Mouse (Mus musculus) CH12.LX (cell line): ENCODE results near the gene Wdr91. TPM values are rescaled to one million over a fixed set of nuclear protein-coding genes. Genes with fewer than 3 reads are reported as not detected.

ENCODE experiments used
- DNase-seq: peaks from one replicate; pipeline ENCODE4 v3.0.0-alpha.2; 2013; ENCODE audit errors: extremely low read depth
- H3K27ac ChIP-seq: 2 replicates; pipeline ENCODE4 v1.5.1; 2012; ENCODE audit warnings: low read depth, mild to moderate bottlenecking, control low read depth, moderate library complexity; ENCODE audit not compliant: insufficient read depth
- H3K27me3 ChIP-seq: replicated peaks from 2 replicates; pipeline ENCODE3; 2012; ENCODE audit warnings: inconsistent platforms
- H3K36me3 ChIP-seq, 2 experiments: replicated peaks in 1 of 2; 2 replicates each; pipeline versions ENCODE3 to v1.6.1; 2012; ENCODE audit warnings: inconsistent platforms in 1 of 2, low read length in 1 of 2, mild to moderate bottlenecking in 1 of 2, mixed read lengths in 1 of 2, moderate library complexity in 1 of 2; ENCODE audit not compliant: control insufficient read depth in 1 of 2, insufficient read depth in 1 of 2
- H3K4me1 ChIP-seq, 2 experiments: 2 replicates each; pipeline ENCODE4 v1.6.1; 2012; ENCODE audit warnings: inconsistent platforms in 1 of 2, moderate library complexity in 1 of 2; ENCODE audit not compliant: insufficient read depth in 2 of 2, control insufficient read depth in 1 of 2
- H3K4me2 ChIP-seq: 2 replicates; pipeline ENCODE4 v1.6.1; 2012; ENCODE audit warnings: low read depth, mild to moderate bottlenecking, control low read depth; ENCODE audit not compliant: poor library complexity, insufficient read depth, severe bottlenecking
- H3K4me3 ChIP-seq, 3 experiments: fragments of 150-350 bp in 1 of 3; sonication (generic) in 1 of 3; replicated peaks in 1 of 3; 2 replicates each; pipeline versions ENCODE3 to v1.5.1; 2011 to 2012; ENCODE audit warnings: low read depth in 2 of 3, low read length in 2 of 3, mild to moderate bottlenecking in 2 of 3, moderate library complexity in 2 of 3, control low read depth in 1 of 3, improper control_type of control experiment in 1 of 3, inconsistent platforms in 1 of 3, mixed read lengths in 1 of 3; ENCODE audit not compliant: poor library complexity in 1 of 3
- H3K79me2 ChIP-seq: replicated peaks from 2 replicates; pipeline ENCODE4 v1.6.1; 2012; ENCODE audit warnings: mild to moderate bottlenecking, moderate library complexity; ENCODE audit not compliant: control insufficient read depth, poor library complexity, insufficient read depth, severe bottlenecking; ENCODE audit errors: extremely low read depth
- H3K9ac ChIP-seq: 2 replicates; pipeline ENCODE4 v1.6.1; 2012; ENCODE audit warnings: low read depth, mild to moderate bottlenecking, control low read depth, moderate library complexity; ENCODE audit not compliant: insufficient read depth
- H3K9me3 ChIP-seq: replicated peaks from 2 replicates; pipeline ENCODE3; 2012; ENCODE audit warnings: low read length, inconsistent platforms, mixed read lengths
- BHLHE40 ChIP-seq: IDR thresholded peaks from 2 replicates; pipeline ENCODE4 v1.6.1; 2011; ENCODE audit warnings: mild to moderate bottlenecking, low read depth, low read length, improper control_type of control experiment
- CHD1 ChIP-seq: IDR thresholded peaks from 2 replicates; pipeline ENCODE4 v1.6.1; 2012; ENCODE audit warnings: low read depth, low read length, improper control_type of control experiment, inconsistent platforms
- CHD2 ChIP-seq: IDR thresholded peaks from 2 replicates; pipeline ENCODE4 v1.6.1; 2011; ENCODE audit warnings: low read length, improper control_type of control experiment
- E2F4 ChIP-seq: IDR thresholded peaks from 2 replicates; pipeline ENCODE4 v1.6.1; 2011; ENCODE audit warnings: low read depth, low read length, improper control_type of control experiment; ENCODE audit not compliant: insufficient replicate concordance
- ELF1 ChIP-seq: IDR thresholded peaks from 2 replicates; pipeline ENCODE4 v1.6.1; 2014; ENCODE audit warnings: low read depth, mild to moderate bottlenecking, inconsistent platforms, low read length, improper control_type of control experiment
- ETS1 ChIP-seq: conservative IDR thresholded peaks from 2 replicates; pipeline ENCODE4 v1.6.1; 2012; ENCODE audit warnings: low read depth, mild to moderate bottlenecking, inconsistent platforms, low read length, improper control_type of control experiment, moderate library complexity
- GABPA ChIP-seq: IDR thresholded peaks from 2 replicates; pipeline ENCODE4 v1.6.1; 2012; ENCODE audit warnings: low read depth, low read length, improper control_type of control experiment, inconsistent platforms; ENCODE audit not compliant: insufficient replicate concordance
- IRF4 ChIP-seq: IDR thresholded peaks from 2 replicates; pipeline ENCODE4 v1.6.1; 2014; ENCODE audit warnings: low read depth, mild to moderate bottlenecking, inconsistent platforms, low read length, improper control_type of control experiment
- JUN ChIP-seq: IDR thresholded peaks from 2 replicates; pipeline ENCODE4 v1.6.1; 2011; ENCODE audit warnings: low read depth, mild to moderate bottlenecking, low read length, improper control_type of control experiment, moderate library complexity; ENCODE audit not compliant: insufficient read depth
- JUND ChIP-seq: conservative IDR thresholded peaks from 2 replicates; pipeline ENCODE4 v1.6.1; 2011; ENCODE audit warnings: low read depth, low read length, improper control_type of control experiment
- KAT2A ChIP-seq: IDR thresholded peaks from 2 replicates; pipeline ENCODE4 v1.6.1; 2012; ENCODE audit warnings: low read length, improper control_type of control experiment, inconsistent platforms; ENCODE audit not compliant: insufficient replicate concordance
- MAFK ChIP-seq: IDR thresholded peaks from 2 replicates; pipeline ENCODE4 v1.6.1; 2011; ENCODE audit warnings: low read length, improper control_type of control experiment; ENCODE audit not compliant: insufficient replicate concordance
- MAX ChIP-seq: IDR thresholded peaks from 2 replicates; pipeline ENCODE4 v1.6.1; 2011; ENCODE audit warnings: low read length, improper control_type of control experiment
- MAZ ChIP-seq: IDR thresholded peaks from 2 replicates; pipeline ENCODE4 v1.6.1; 2012; ENCODE audit warnings: low read depth, mild to moderate bottlenecking, inconsistent platforms, low read length, improper control_type of control experiment, moderate library complexity
- MYC ChIP-seq: IDR thresholded peaks from 2 replicates; pipeline ENCODE4 v1.6.1; 2011; ENCODE audit warnings: low read depth, mild to moderate bottlenecking, improper control_type of control experiment, low read length
- NELFE ChIP-seq: IDR thresholded peaks from 2 replicates; pipeline ENCODE4 v1.6.1; 2011; ENCODE audit warnings: low read depth, low read length, improper control_type of control experiment
- NRF1 ChIP-seq: IDR thresholded peaks from 2 replicates; pipeline ENCODE4 v1.6.1; 2014; ENCODE audit warnings: low read depth, mild to moderate bottlenecking, inconsistent platforms, low read length, improper control_type of control experiment, moderate library complexity
- POLR2A ChIP-seq: IDR thresholded peaks from 2 replicates; pipeline ENCODE4 v1.6.1; 2011; ENCODE audit warnings: low read depth, mild to moderate bottlenecking, improper control_type of control experiment, low read length
- POLR2AphosphoS2 ChIP-seq: IDR thresholded peaks from 2 replicates; pipeline ENCODE4 v1.6.1; 2011; ENCODE audit warnings: low read depth, low read length, improper control_type of control experiment
- RAD21 ChIP-seq: IDR thresholded peaks from 2 replicates; pipeline ENCODE4 v1.6.1; 2011; ENCODE audit warnings: low read depth, mild to moderate bottlenecking, low read length, improper control_type of control experiment, moderate library complexity
- SMC3 ChIP-seq: IDR thresholded peaks from 2 replicates; pipeline ENCODE4 v1.6.1; 2011; ENCODE audit warnings: low read depth, low read length, improper control_type of control experiment
- TBP ChIP-seq: conservative IDR thresholded peaks from 2 replicates; pipeline ENCODE4 v1.6.1; 2011; ENCODE audit warnings: low read depth, low read length, improper control_type of control experiment
- TCF12 ChIP-seq: IDR thresholded peaks from 2 replicates; pipeline ENCODE4 v1.6.1; 2014; ENCODE audit warnings: low read depth, mild to moderate bottlenecking, inconsistent platforms, low read length, improper control_type of control experiment
- UBTF ChIP-seq: IDR thresholded peaks from 2 replicates; pipeline ENCODE4 v1.6.1; 2012; ENCODE audit warnings: low read depth, mild to moderate bottlenecking, inconsistent platforms, low read length, improper control_type of control experiment, moderate library complexity
- USF1 ChIP-seq: IDR thresholded peaks from 2 replicates; pipeline ENCODE4 v1.6.1; 2014; ENCODE audit warnings: low read depth, mild to moderate bottlenecking, inconsistent platforms, low read length, improper control_type of control experiment
- USF2 ChIP-seq: conservative IDR thresholded peaks from 2 replicates; pipeline ENCODE4 v1.6.1; 2011; ENCODE audit warnings: low read depth, low read length, improper control_type of control experiment
- ZC3H11A ChIP-seq: IDR thresholded peaks from 2 replicates; pipeline ENCODE4 v1.6.1; 2012; ENCODE audit warnings: low read depth, mild to moderate bottlenecking, inconsistent platforms, low read length, improper control_type of control experiment
- ZKSCAN1 ChIP-seq: IDR thresholded peaks from 2 replicates; pipeline ENCODE4 v1.6.1; 2012; ENCODE audit warnings: low read depth, inconsistent platforms, low read length, improper control_type of control experiment, borderline replicate concordance
- ZMIZ1 ChIP-seq: IDR thresholded peaks from 2 replicates; pipeline ENCODE4 v1.6.1; 2012; ENCODE audit warnings: low read depth, mild to moderate bottlenecking, inconsistent platforms, low read length, improper control_type of control experiment
- ZNF384 ChIP-seq: IDR thresholded peaks from 2 replicates; pipeline ENCODE4 v1.6.1; 2012; ENCODE audit warnings: low read depth, low read length, improper control_type of control experiment, inconsistent platforms
- dilution Hi-C: fragments of 300-500 bp; cut with MboI; formaldehyde crosslinking; loops from 2 replicates; pipeline ENCODE4 v1.14.3; 2020; ENCODE audit warnings: low sequenced_read_pairs; ENCODE audit not compliant: extremely low pct_unique_long_range_greater_than_20kb, extremely low pct_ligation_motif_present
- in situ Hi-C: fragments of 300-500 bp; cut with MboI; formaldehyde crosslinking; loops from 3 replicates; pipeline ENCODE4 v1.14.3; 2019; ENCODE audit warnings: low sequenced_read_pairs, low pct_ligation_motif_present, low pct_unique_long_range_greater_than_20kb, mixed read lengths
- polyA plus RNA-seq: library from polyadenylated mRNA; unstranded; fragments of >175 nt; gene quantifications from 2 replicates; pipeline ENCODE4 v1.2.1, GENCODE M21; 2012; ENCODE audit warnings: low read depth; ENCODE audit not compliant: insufficient read length
- total RNA-seq, 2 experiments: library from RNA; depleted of rRNA; stranded (reverse); fragments of 300-350 nt in 1 of 2; fragments of >200 nt in 1 of 2; gene quantifications; 2 replicates each; pipeline ENCODE4 v1.2.3; 2012 to 2014

The Wdr91 gene
- total and polyA plus RNA-seq, 3 experiments, result 10.6 to 26.5 (median 19.2) TPM

DNA sequence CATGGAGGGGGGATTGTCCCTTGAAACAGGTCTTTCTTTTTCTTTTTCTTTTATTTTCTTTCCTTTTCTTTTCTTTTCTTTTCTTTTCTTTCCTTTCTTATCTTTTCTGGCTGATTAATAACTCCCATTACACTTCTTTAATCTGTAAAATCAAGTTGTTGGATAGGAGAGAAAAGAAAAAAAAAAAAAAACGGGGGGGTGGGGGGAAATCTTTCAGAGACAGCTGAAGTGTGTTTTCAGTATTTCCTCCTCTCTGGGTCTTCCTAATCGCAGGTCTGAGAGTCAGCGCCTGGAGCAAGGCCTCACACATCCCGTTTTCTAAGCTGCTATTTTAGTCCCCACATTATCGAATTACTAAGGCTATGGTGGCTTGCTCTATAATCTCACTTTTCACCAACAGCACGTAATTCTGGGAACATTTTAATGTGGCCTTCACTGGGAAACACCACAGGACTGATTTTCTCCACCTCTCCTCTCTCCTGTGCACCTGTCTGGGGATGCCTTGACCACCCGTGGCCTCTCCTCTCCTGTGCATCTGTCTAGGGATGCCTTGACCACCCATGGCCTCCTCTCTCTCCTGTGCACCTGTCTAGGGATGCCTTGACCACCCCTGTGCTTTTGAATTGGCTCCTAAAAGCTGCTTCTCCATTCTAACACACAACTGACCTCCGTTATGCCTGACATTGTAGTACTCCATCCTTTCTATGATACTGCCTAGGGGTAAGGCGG is 46.7 kb downstream of the Wdr91 start:
- no peak for DNase-seq
- Histone ChIP-seq H3K9ac (peak overlapping the region; percentile 71), H3K79me2 (no peaks in the 10 kb centered on the region; the same call in 1 of the 2 replicates), H3K27me3 (no peaks in the 10 kb centered on the region), H3K4me2 (peak overlapping the region; percentile 83), H3K9me3 (no peaks in the 10 kb centered on the region), H3K4me3 (peak overlapping the region; percentile 15 to 58 (median 55)), H3K4me1 (peaks cover 24 to 60% of the 10 kb centered on the region in 2 experiments), H3K27ac (no peak overlapping the region), H3K36me3 (peaks cover 3 to 7% of the 10 kb centered on the region in 2 experiments)
- no peak for TF ChIP-seq ZC3H11A
- peak; percentile 67 for TF ChIP-seq ZNF384
- no peak for TF ChIP-seq ELF1
- in situ Hi-C loops (no loop called here), dilution Hi-C loops (no loop called here)

DNA sequence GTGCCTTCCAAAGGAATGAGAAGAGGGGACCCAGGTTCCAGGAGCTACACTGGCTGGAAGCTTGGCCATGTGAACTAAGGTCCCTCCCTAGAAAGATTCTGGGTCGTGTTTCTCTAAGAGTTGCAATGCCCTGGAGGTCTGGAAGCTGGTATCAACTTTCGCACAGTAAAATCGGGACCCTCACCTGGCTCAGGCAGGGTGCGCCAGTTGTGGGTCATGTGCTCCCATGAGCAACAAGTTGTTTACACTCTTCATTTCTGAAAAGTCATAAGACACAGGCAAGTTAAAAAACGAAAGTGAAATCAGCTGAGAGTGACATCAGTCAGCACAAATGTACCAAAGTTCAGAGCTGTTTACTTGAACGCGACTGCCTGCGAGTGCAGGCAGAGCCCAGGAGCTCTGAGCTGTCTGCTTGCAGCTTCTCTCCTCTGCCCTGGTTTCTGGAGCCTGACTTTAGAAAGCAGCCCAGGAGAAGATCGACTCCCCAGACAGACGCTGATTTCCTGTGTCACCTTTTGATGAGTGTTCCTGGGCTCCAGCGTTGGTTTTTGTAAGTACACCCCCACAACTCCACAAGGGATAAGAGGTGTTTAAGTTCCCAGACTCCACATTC is 47.8 kb downstream of the Wdr91 start, which contains the start of gene Tmem140:
Gene Tmem140, plus strand, starts transcription at position 356 of the 613 bp plus-strand sequence.
- Histone ChIP-seq H3K27ac (peak within 1 kb of the TSS; percentile 66), H3K4me2 (peak within 1 kb of the TSS; percentile 83), H3K4me1 (peaks cover 22 to 55% of the 10 kb centered on the region in 2 experiments), H3K27me3 (no peaks in the 10 kb centered on the region), H3K9me3 (no peaks in the 10 kb centered on the region), H3K4me3 (peak within 1 kb of the TSS; percentile 55 to 68 (median 58)), H3K36me3 (peaks cover 0 to 2% of the 10 kb centered on the region in 2 experiments), H3K9ac (peak within 1 kb of the TSS; percentile 71), H3K79me2 (no peaks in the 10 kb centered on the region; the same call in 1 of the 2 replicates)
- dilution Hi-C loops (no loop called here), in situ Hi-C loops (no loop called here)
- peak; percentile 57 for DNase-seq
- TF ChIP-seq TBP (no peak), MAX (no peak), MAFK (peak; percentile 34; the same call in 1 of the 2 replicates), BHLHE40 (peak; percentile 87), JUND (peak; percentile 62; the same call in 1 of the 2 replicates), GABPA (no peak), E2F4 (no peak), UBTF (no peak), NELFE (no peak), RAD21 (no peak), KAT2A (no peak), NRF1 (no peak), ZMIZ1 (no peak), MYC (no peak), TCF12 (peak; percentile 18; the same call in 1 of the 2 replicates), JUN (peak; percentile 83), POLR2A (peak; percentile 36; the same call in 1 of the 2 replicates), CHD1 (no peak), POLR2AphosphoS2 (no peak), ZKSCAN1 (no peak), MAZ (no peak), ZNF384 (no peak), CHD2 (no peak), ETS1 (peak; percentile 99), IRF4 (peak; percentile 87), ZC3H11A (no peak), SMC3 (no peak), USF2 (no peak), USF1 (no peak; the same call in 1 of the 2 replicates), ELF1 (no peak)
